Mouse (Mus musculus) E14TG2a.4 (cell line): ENCODE data around the gene Ttc39b.
A peak's percentile ranks its signal among the peaks of the same experiment; 100 is the strongest.

ENCODE experiments used
- CTCF ChIP-seq: conservative IDR thresholded peaks from 2 replicates; pipeline ENCODE4 v1.5.1; 2014; ENCODE audit warnings: low read length
- NANOG ChIP-seq: IDR thresholded peaks from 2 replicates; pipeline ENCODE4 v1.6.1; 2014; ENCODE audit warnings: borderline replicate concordance, low read length, mixed read lengths
- POU5F1 ChIP-seq: IDR thresholded peaks from 2 replicates; pipeline ENCODE4 v1.6.1; 2014; ENCODE audit warnings: low read length, borderline replicate concordance

DNA sequence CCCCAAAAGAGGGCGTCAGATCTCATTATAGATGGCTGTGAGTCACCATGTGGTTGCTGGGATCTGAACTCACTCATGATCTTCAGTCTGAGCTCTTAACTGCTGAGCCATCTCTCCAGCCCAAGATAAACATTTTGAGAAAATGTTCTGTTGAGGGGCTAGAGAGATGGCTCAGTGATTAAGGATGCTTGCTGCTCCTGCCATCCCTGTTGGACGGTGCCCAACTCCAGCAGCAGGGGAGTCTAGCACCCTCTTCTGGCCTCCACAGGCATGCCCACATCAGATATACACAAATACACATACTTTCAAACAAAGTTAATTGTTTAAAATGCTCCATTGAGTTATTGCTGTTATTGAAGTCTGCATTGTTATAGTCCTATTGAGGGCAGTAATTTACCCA is 19.8 kb upstream of the Ttc39b start:
- TF ChIP-seq CTCF (peak; percentile 75), POU5F1 (no peak), NANOG (no peak)
